Mouse (Mus musculus) cerebellum, adult 9-11 months (tissue): ENCODE measurements around the gene Galr3.

Source experiments
- DNase-seq: peaks from one replicate; pipeline ENCODE4 v3.0.0; 2022

Galr3 gene

GRCm38 (mm10) chr15:79057850-79058249 is 16.2 kb downstream of the Galr3 start:
- DNase-seq = no peak

DNA sequence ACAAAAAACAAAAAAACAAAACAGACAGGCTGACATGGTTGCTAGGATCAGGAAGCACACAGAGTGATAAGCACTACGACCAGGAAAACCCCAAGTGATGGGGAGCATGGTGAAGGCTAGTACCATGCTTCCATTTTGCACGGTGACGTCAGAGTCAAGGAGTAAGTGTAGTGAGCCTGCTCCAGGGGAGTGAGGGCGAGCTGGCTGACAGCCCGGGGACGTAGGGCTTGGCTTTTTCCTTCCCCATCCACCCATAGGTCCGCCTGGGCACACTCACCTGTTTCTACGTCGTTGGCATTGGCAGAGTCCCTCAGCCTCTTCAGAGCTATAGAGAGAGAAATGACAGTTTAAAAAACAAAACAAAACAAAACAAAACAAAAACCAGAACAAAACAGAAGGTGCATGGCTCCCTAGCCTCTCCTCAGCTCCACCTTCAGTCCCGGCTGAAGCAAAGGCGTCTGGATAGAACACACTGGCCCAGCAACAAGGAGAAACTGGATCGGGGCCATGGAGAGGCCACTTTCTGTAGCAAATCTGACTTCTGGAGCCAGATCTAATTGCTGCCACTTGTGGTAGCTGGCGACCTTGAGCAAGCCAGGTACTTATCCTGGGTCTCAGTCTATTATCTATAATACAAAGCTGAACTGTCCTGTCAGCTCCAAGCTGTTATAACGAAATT is 19.3 kb downstream of the Galr3 start:
- DNase-seq = peak; percentile 37

GRCm38 (mm10) chr15:79062376-79063159 is 20.9 kb downstream of the Galr3 start, which contains the start of gene Ankrd54:
Gene Ankrd54 (minus strand): TSS chr15:79062893.
- DNase-seq = peak; percentile 99

GRCm38 (mm10) chr15:79063160-79063740 is 21.6 kb downstream of the Galr3 start:
- no peak for DNase-seq

GRCm38 (mm10) chr15:79065086-79065770 is 23.5 kb downstream of the Galr3 start:
- DNase-seq = peak; percentile 9

GRCm38 (mm10) chr15:79066276-79066675 is 24.6 kb downstream of the Galr3 start:
- DNase-seq = peak; percentile 16

DNA sequence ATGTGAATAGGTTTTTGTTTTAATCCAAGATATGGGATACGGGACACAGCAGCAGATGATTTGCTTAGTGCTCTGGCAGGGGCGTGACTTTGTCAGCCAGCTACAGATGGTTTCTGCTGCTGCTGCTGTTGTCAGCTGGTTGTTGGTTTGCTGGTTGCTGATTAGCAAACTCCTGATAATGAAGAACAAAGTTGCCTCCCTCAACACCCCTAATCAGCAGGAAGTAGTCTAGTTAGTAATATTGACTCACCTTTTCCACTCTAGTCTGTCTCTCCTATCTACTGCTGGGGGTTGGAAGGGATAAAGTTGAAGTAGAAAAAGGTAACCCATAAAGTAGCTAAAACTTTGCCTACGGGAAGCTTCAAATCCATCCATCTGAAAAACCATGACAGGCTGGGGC is 25.9 kb downstream of the Galr3 start:
- no peak for DNase-seq

DNA sequence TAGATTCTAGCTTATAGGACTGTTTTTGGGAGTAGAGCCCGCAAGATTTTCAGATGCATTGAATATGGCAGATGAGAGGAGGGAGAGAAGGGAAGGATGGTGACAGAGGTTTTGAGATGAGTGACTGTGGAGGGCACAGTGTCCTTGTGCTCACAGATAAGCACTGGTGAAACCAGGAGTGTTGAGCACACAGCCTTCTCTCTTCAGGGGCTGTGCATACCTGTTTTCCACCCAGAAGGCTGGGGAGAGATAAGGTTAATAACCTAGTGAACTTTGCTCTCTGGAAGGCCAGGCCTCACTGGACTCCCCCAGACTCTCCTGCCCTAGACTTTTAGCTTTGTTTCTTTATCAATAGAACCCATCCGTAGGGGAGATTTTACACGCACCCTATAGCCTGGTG is 26.7 kb downstream of the Galr3 start:
- DNase-seq = no peak

- DNase-seq = peak; percentile 64
Observed at GRCm38 (mm10) chr15:79071117-79072039, 29.7 kb downstream of the Galr3 start.

GRCm38 (mm10) chr15:79073752-79074151 is 32.1 kb downstream of the Galr3 start:
- DNase-seq = no peak

DNA sequence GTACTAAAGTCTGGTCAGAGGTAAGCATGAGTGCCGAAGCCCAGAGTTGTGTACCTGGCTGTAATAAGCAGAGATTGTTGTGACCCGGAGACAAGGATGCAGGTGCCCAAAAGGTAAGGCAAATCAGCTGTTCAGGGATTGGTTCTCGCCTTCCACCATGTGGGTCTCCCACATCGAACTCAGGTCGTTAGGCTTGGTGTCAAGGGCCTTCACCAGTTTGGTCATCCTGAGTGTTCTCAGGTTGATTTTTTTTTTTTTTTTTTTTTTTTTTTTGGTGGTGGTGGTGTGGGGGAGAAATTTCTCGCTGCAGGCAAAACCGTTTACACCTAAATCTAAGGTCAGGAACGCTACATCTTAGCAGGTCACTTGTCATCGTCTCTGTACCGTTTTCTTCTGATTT is 32.8 kb downstream of the Galr3 start:
- no peak for DNase-seq

- peak; percentile 84 for DNase-seq
Observed at GRCm38 (mm10) chr15:79074913-79075532, 33.3 kb downstream of the Galr3 start, which contains the start of gene Eif3l. Gene Eif3l (plus strand): TSS chr15:79075179.

DNA sequence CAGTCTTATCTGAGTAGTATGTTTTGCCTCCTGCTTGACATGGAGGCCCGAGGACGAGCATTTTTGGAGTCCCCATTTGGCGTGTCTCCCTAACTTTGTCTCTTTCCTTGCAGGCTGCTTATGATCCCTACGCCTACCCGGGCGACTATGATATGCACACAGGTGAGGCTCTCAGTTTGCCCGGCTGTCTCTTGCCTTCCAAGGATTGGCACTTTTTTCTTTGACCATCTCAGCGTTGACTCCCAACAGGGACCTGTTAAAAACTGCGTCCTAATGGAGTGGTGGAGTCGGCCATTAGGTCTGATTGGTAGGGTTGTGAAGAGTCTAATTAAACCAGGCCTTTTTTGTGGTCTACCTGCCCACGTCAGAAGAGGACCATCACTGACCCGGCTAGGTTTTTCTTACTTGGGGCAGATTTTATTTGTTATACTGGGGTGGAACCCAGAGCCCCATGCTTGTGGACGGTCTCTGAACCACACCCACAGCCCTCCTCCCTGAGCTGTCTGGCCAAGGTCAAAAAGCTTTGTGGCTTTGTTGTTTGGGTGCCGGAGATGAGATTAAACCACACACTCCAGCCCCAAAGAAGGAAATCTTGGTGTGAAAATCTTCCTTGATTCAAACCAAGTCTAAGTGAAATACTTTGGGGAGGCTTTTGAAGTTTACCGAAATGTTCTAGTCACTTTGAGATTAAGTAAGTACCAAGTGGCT is 34.1 kb downstream of the Galr3 start:
- DNase-seq = no peak

DNA sequence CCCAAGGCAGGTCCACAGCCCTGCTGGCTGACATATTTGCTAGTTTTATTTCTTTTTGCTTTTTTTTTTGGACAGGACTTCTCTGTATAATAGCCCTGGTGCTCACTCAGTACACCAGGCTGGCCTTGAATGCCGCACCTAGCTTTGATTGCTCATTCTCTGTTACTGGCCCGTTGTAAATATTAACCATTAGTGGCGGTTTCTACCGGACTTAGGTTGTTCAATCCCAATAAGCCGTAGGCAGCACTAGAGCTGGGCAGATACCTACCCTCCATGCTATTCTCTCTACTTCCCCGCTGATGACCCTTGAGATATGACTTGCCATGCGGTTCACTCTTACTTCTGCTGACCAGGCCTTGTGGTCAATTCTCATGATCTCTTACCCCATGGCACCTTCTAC is 37.9 kb downstream of the Galr3 start:
- no peak for DNase-seq

DNA sequence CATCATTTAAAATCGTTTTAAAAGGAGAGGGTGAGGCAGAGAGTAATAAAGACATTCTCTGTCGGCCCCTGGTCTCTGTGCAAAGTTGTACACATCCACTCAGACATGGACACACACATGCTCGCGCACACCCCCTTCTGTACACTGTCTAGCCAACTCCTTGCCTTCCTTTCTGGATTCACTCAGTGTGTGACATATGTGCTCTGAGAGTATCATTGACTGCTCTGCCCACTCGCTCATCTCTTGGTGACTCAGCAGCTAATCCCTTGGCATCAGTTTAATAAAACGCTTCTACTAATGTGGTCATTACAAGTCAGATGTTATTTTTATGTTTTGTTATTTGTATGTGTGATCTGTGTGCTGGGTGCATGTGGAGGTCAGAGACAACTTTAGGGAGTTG is 50.6 kb downstream of the Galr3 start:
- DNase-seq = no peak
